Mouse (Mus musculus) limb, embryonic 10.5 days (tissue): Measurements from ENCODE around the gene Clec12b. TPM values are rescaled to one million over a fixed set of nuclear protein-coding genes. Genes with fewer than 3 reads are reported as not detected.
A peak's percentile ranks its signal among the peaks of the same experiment; 100 is the strongest.
"Not testable (repeated sequence)": the region's sequence is repeated elsewhere in the genome, so short reads cannot be mapped to it uniquely, and the experiment has no call there.

Experiments used
- DNase-seq: peaks from one replicate; pipeline ENCODE4 v3.0.0-alpha.2; 2017; ENCODE audit warnings: low spot score
- H3K27ac ChIP-seq: fragments of 300-500 bp; sonication (generic); 2 replicates; pipeline ENCODE4 v1.5.1; 2016; ENCODE audit warnings: mild to moderate bottlenecking
- H3K27me3 ChIP-seq: fragments of 300-500 bp; sonication (generic); 2 replicates; pipeline ENCODE4 v1.6.1; 2016; ENCODE audit warnings: low read depth, mild to moderate bottlenecking; ENCODE audit not compliant: poor library complexity, severe bottlenecking
- H3K36me3 ChIP-seq: fragments of 300-500 bp; sonication (generic); 2 replicates; pipeline ENCODE4 v1.6.1; 2016; ENCODE audit warnings: mild to moderate bottlenecking, moderate library complexity
- H3K4me1 ChIP-seq: fragments of 300-500 bp; sonication (generic); 2 replicates; pipeline ENCODE4 v1.6.1; 2016
- H3K4me3 ChIP-seq: fragments of 300-500 bp; sonication (generic); 2 replicates; pipeline ENCODE4 v1.5.1; 2016; ENCODE audit warnings: mild to moderate bottlenecking, moderate library complexity
- H3K9me3 ChIP-seq: fragments of 300-500 bp; sonication (generic); replicated peaks from 2 replicates; pipeline ENCODE4 v1.6.1; 2016; ENCODE audit warnings: mild to moderate bottlenecking
- WGBS: fragments of 180-500 bp; shearing (Covaris S2); methylation state at CpG from one replicate; pipeline ENCODE4 v1.1.7; 2016; 5-methylcytosine and 5-hydroxymethylcytosine counted together
- polyA plus RNA-seq: library from polyadenylated mRNA; unstranded; fragments of >200 nt; fragmentation: Nextera tagmentation; extraction: Ambion mirVana; gene quantifications from 2 replicates; pipeline ENCODE4 v1.2.1, GENCODE M21; 2016

Gene Clec12b
- polyA plus RNA-seq, 1 experiment from 2014 or later = not detected

- Histone ChIP-seq H3K27ac (no peak overlapping the region), H3K4me3 (no peak overlapping the region), H3K4me1 (no peaks in the 10 kb centered on the region), H3K36me3 (no peaks in the 10 kb centered on the region), H3K27me3 (no peaks in the 10 kb centered on the region), H3K9me3 (no peaks in the 10 kb centered on the region)
- no peak for DNase-seq
These were observed 29.2 kb downstream of the Clec12b start for GRCm38 (mm10) chr6:129356430-129356829.

GRCm38 (mm10) chr6:129355774-129356173, 29.9 kb downstream of the Clec12b start:
- DNase-seq = no peak
- Histone ChIP-seq H3K36me3 (no peaks in the 10 kb centered on the region), H3K4me3 (no peak overlapping the region), H3K9me3 (no peaks in the 10 kb centered on the region), H3K27me3 (no peaks in the 10 kb centered on the region), H3K4me1 (no peaks in the 10 kb centered on the region), H3K27ac (no peak overlapping the region)
- WGBS = 93% methylated on average over 2 of the region's 2 CpGs

GRCm38 (mm10) chr6:129351091-129351490, 34.6 kb downstream of the Clec12b start:
- no peaks in the 10 kb centered on the region for H3K36me3 ChIP-seq
- 86% methylated on average over 3 of the region's 3 CpGs for WGBS
- no peak overlapping the region for H3K4me3 ChIP-seq
- no peaks in the 10 kb centered on the region for H3K27me3 ChIP-seq
- H3K9me3 ChIP-seq = no peaks in the 10 kb centered on the region
- DNase-seq = no peak
- H3K27ac ChIP-seq = no peak overlapping the region
- H3K4me1 ChIP-seq = no peaks in the 10 kb centered on the region

GRCm38 (mm10) chr6:129349524-129350352, 35.9 kb downstream of the Clec12b start:
- H3K27ac ChIP-seq = no peak overlapping the region
- no peaks in the 10 kb centered on the region for H3K36me3 ChIP-seq
- no peak for DNase-seq
- H3K4me1 ChIP-seq = no peaks in the 10 kb centered on the region
- no peaks in the 10 kb centered on the region for H3K27me3 ChIP-seq
- H3K4me3 ChIP-seq = no peak overlapping the region
- WGBS = 65% methylated on average over 4 of the region's 4 CpGs
- H3K9me3 ChIP-seq = no peaks in the 10 kb centered on the region

DNA sequence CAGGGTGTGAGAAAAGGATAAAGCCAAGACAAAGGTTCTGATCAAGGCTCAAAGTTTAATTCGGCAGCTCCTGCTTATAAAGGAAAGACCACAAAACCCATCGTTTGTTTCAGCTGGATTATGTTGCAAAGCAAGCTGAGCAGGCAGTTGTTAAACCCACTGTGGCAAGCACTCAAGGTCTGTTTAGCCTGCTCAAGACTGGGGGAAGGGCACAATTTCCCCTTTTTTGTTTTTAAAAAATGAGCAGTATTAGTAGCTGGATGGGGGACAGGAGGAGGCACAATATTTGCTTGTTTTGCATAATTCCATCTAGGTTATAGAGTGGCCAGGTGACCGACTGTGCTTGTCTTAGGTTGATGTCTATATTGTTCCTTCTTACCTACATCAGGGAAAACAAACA, 41.3 kb downstream of the Clec12b start:
- no peak overlapping the region for H3K4me3 ChIP-seq
- WGBS = 86% methylated on average over 3 of the region's 3 CpGs
- no peak for DNase-seq
- no peaks in the 10 kb centered on the region for H3K4me1 ChIP-seq
- no peaks in the 10 kb centered on the region for H3K27me3 ChIP-seq
- no peaks in the 10 kb centered on the region for H3K9me3 ChIP-seq
- H3K27ac ChIP-seq = no peak overlapping the region
- H3K36me3 ChIP-seq = no peaks in the 10 kb centered on the region

- not testable (repeated sequence) for H3K36me3 ChIP-seq, H3K4me3 ChIP-seq, H3K9me3 ChIP-seq, DNase-seq, H3K27me3 ChIP-seq, H3K27ac ChIP-seq, H3K4me1 ChIP-seq
- WGBS = 86% methylated on average over 4 of the region's 4 CpGs
These were observed 43.3 kb downstream of the Clec12b start, which contains the start of gene Clec12a for GRCm38 (mm10) chr6:129342391-129342790. TSS of gene Clec12a (plus strand) at chr6:129342691.

DNA sequence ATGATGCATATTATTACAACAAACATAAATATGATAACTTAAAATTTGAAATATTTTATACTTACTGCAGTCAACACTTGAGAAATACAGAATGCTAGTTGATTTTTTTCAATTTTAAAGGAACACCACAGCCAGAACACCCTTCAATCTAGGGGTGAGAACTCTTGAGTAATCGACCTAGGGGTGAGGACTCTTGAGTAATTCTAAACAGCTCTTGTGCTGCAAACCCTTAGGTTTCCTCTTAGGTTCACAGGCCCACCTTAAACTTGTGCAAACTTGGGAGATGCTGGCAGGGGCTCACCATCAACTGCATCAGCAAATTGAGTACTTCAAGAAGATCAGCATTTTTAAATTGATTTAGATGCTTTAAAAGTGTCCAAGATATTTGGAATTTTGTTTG, 47.9 kb downstream of the Clec12b start:
- Histone ChIP-seq H3K4me3 (no peak overlapping the region), H3K4me1 (no peaks in the 10 kb centered on the region), H3K27ac (no peak overlapping the region), H3K9me3 (no peaks in the 10 kb centered on the region), H3K36me3 (no peaks in the 10 kb centered on the region), H3K27me3 (no peaks in the 10 kb centered on the region)
- WGBS = 81% methylated on average over 1 of the region's 1 CpGs
- DNase-seq = no peak

DNA sequence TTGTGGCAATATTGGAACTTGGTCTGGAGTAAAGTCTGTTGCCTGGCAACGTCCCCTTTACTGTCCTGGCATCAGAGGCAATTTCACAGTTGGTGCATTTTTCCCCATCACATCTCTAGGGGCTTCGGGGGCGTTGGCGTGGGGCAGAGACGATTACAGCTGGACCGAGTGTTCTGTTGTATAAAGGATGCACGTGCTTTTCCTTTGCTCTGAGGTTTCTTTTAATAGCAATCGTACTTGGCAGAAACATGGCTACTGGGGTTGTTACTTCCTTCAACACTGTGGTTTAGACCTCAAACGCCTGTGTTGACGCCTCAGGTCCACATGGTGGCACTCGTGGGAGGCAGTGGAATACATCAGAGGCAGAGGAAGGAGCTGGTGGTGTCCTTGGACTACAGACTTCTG, 52.0 kb downstream of the Clec12b start:
- Histone ChIP-seq H3K27me3 (no peaks in the 10 kb centered on the region), H3K4me3 (no peak overlapping the region), H3K27ac (no peak overlapping the region), H3K9me3 (no peaks in the 10 kb centered on the region), H3K36me3 (no peaks in the 10 kb centered on the region), H3K4me1 (no peaks in the 10 kb centered on the region)
- DNase-seq = peak; percentile 33
- WGBS = 41% methylated on average over 11 of the region's 11 CpGs

GRCm38 (mm10) chr6:129331610-129332009, 54.1 kb downstream of the Clec12b start, which contains the start of gene 4922502D21Rik:
TSS of gene 4922502D21Rik (minus strand) at chr6:129331796.
- Histone ChIP-seq H3K27ac (no peak within 1 kb of the TSS), H3K36me3 (no peaks in the 10 kb centered on the region), H3K27me3 (no peaks in the 10 kb centered on the region), H3K4me1 (no peaks in the 10 kb centered on the region), H3K9me3 (no peaks in the 10 kb centered on the region), H3K4me3 (no peak within 1 kb of the TSS)
- no peak for DNase-seq
- WGBS = 65% methylated on average over 11 of the region's 11 CpGs

DNA sequence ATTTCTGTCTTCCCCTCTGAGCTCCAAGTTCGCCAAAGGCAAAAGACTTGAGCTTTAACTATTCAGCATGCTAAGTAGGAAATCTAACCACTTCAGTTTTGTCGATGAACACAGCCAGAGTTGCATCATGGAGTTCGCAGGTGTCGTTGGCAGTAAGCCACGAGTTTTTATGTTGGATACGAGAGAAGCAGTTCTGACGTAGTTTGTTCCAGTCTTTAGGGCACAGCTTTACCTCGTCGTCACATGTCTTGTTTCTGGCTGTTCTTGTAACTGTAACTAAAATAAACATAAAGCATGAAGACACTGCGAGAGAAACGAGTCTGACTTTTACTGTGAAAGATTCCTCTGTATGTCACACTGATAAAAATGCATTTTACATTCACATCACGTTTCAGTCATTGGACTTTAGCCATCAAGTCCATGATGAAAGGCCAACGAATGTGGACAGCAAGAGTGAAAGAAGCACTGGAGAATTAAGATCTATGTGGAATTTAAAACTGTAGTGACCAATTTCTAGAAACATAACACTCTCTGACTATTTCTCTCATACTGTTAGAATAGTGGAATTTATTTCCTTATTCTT, 59.0 kb downstream of the Clec12b start:
- no peaks in the 10 kb centered on the region for H3K4me1 ChIP-seq
- H3K27ac ChIP-seq = no peak overlapping the region
- no peaks in the 10 kb centered on the region for H3K27me3 ChIP-seq
- DNase-seq = no peak
- H3K9me3 ChIP-seq = no peaks in the 10 kb centered on the region
- 89% methylated on average over 13 of the region's 13 CpGs for WGBS
- no peaks in the 10 kb centered on the region for H3K36me3 ChIP-seq
- H3K4me3 ChIP-seq = no peak overlapping the region

DNA sequence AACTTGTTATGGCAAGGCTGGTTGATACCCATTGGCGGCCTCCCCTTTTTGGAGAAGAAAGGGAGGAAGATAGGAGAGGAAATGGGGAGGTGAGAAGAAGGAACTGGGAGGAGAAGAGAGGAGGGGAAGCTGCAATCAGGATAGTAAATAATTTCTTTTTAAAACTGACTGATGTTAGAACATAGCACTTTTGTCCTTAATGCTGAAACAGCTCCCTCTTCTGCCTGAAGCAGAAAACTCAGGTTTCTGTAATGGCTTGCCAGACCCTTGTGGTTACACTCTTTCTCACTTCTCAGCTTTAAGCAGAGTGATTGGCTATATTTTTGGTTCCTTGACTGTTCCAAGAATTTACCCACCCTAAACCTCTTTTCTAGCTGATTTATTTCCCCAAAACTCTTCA, 59.7 kb downstream of the Clec12b start:
- Histone ChIP-seq H3K9me3 (no peaks in the 10 kb centered on the region), H3K27me3 (no peaks in the 10 kb centered on the region), H3K36me3 (no peaks in the 10 kb centered on the region), H3K4me1 (no peaks in the 10 kb centered on the region), H3K4me3 (no peak overlapping the region), H3K27ac (no peak overlapping the region)
- no peak for DNase-seq
- WGBS = 65% methylated on average over 1 of the region's 1 CpGs
